Mouse (Mus musculus): ENCODE results near the gene Lekr1.
"Not testable (repeated sequence)": the region's sequence is repeated elsewhere in the genome, so short reads cannot be mapped to it uniquely, and the experiment has no call there.

Lekr1 gene

GRCm38 (mm10) chr3:65767202-65767862, 101.3 kb downstream of the Lekr1 start:
- no peak for DNase-seq (ENCODE audit: low spot score in 2 of 2)

DNA sequence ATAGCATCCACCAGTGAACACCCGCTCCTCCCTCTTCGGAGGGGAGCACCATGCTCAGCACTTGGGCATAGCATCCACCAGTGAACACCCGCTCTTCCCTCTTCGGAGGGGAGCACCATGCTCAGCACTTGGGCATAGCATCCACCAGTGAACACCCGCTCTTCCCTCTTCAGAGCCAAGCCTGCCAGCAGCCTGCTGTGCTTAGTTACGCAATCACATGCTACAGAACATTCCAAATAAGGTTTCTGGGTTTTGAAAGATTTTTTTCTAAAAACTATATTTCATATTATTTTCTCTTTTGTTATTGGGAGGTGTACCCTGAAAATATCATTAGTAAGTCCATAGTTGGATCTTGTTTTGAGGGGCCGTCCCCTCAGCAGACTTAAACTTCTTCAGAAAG, 103.6 kb downstream of the Lekr1 start:
- DNase-seq (ENCODE audit: low spot score in 2 of 2): not testable (repeated sequence)

- no peak for DNase-seq (ENCODE audit: low spot score in 2 of 2)
Observed at GRCm38 (mm10) chr3:65773910-65774309, 107.9 kb downstream of the Lekr1 start.

DNA sequence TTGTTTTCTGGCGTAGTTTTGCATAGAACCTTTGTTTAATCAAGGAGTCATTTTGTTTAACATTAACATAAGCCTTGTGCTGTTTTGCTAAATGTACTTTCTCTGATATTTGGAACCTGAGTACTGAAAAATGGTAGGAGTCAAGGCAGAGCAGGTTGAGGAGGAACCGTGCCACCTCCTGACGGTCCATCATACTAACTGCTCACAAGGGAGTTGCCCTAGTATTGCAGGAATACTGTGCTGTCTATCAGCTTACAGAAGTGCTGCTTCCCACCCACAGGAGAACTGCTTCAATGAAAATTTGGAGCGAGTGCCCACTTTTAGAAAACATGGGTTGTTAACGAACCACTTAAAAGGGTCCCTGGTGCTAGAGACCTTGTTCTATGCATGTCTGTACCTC, 109.1 kb downstream of the Lekr1 start:
- DNase-seq (ENCODE audit: low spot score in 2 of 2): no peak

DNA sequence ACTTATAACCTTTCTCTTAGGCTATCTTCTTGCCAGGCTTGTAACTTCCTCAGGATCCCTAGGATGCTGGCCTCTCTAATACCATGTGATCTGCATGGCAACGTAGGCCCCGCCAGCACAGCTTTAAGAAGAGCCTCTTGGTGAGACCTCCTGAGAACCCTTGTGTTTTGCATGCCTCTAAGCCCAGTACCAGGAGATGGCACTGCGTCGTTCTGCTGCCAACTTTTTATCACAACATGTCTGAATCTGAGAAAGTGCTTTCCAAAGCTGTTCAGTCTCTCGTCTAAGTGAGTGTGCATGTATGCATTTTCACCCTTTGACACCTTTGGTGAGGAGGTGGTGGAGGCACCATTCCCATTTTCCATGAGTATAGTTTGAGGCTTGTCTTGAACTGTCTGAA, 116.2 kb downstream of the Lekr1 start:
- no peak for DNase-seq (ENCODE audit: low spot score in 2 of 2)

DNA sequence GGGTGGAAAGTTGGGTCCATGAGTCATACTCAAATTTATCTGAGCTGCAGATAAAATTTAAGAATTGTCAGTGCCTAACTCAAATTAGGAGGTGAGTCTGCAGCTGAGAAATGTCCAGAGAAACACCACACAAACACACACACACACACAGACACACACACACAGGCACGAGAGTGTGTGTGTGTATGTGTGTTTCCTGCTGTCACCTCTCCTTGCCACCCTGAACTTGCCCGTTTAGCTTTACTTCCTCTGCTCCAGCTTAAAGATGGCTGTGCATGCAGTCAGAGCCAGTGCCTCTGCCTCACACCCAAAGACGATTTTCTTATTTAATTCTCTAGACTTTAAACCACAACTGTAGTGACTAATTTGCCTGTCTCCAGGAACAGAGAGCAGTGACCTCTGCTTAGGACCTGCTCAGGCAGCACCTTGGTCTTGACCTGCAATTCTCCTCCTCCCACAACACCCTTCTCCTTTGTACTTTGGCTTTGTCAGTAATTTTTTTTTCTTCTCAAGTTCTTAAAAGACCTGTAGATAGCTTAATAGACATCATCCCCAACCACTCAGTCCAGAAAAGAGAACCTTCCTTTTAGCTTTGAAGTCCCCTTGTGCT, 124.2 kb downstream of the Lekr1 start:
- no peak for DNase-seq (ENCODE audit: low spot score in 2 of 2)

DNA sequence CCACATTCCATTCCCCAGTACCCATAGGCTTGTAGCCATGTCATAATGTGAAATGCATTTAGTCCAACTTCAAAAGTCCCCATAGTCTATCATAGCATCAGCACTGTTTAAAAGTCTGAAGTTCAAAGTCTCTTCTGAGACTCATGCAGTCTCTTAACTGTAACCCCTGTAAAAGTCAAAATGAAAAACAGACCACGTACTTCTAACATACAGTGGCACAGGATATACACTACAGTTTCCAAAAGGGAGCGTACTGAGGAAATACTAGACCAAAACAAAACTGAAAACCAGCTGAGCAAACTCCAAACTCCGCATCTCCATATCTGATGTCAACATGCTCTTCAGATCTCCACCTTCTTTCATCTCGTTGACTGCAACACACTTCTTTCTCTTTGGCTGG, 127.5 kb downstream of the Lekr1 start:
- no peak for DNase-seq (ENCODE audit: low spot score in 2 of 2)

DNA sequence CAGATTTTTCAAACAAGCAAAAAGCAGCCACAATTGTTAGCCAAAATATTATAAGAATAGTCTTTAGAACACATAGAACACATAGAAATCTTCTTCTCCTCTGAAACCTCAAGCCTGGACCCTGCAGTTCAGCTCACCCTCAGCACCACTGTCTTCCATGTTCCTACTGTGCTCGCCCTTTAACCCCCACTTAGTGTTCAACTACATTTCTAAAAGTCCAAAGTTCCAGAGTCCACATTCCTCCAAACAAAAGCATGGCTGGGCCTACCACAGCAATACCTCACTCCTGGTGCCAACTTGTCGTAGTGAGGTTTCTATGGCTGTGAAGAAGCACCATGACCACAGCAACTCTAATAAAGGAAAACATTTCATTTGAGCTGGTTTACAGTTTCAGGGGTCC, 128.7 kb downstream of the Lekr1 start:
- no peak for DNase-seq (ENCODE audit: low spot score in 2 of 2)

- no peak for DNase-seq (ENCODE audit: low spot score in 2 of 2)
Observed at GRCm38 (mm10) chr3:65797345-65798137, 131.5 kb downstream of the Lekr1 start.

DNA sequence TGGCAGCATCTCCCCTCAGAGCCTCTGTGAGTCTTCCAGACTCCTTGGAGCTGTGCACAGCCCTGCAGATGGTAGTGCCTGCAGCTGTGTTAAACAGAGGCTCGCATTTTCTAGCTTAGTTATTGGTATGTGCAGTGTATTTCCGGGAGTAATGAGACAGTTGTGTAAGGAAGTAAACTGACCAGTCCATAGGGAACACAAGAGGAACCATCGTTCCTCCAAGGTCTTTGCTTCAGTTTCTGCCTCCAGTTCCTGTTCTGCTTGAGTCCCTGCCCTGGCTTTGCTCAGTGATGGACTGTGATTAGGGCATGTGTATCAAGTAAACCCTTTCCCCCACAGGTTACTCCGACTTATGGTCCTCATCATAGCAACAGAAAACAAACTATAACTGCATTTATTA, 134.9 kb downstream of the Lekr1 start:
- no peak for DNase-seq (ENCODE audit: low spot score in 2 of 2)

GRCm38 (mm10) chr3:65802185-65802584, 136.2 kb downstream of the Lekr1 start:
- no peak for DNase-seq (ENCODE audit: low spot score in 2 of 2)

GRCm38 (mm10) chr3:65802868-65803267, 136.8 kb downstream of the Lekr1 start:
- no peak for DNase-seq (ENCODE audit: low spot score in 2 of 2)

GRCm38 (mm10) chr3:65814881-65815280, 148.9 kb downstream of the Lekr1 start:
- no peak for DNase-seq (ENCODE audit: low spot score in 2 of 2)

DNA sequence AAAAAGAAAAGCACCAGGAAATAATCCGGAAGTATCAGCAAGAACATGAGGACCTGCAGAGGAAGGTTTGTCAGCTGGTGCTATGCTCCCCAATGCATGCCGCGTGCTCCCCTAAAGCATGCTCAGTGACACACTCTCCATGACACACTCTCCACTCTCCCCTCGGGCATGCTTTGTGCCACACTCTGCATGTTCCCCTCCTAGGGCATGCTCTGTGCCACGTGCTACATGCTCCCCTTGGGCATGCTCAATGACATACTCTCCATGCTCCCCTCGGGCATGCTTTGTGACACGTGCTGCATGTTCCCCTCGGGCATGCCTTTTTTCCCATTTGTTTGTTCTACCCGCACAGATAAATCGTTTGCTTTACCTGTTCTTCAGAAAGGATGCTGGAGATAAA, 150.0 kb downstream of the Lekr1 start:
- no peak for DNase-seq (ENCODE audit: low spot score in 2 of 2)

GRCm38 (mm10) chr3:65818597-65818996, 152.6 kb downstream of the Lekr1 start:
- no peak for DNase-seq (ENCODE audit: low spot score in 2 of 2)

- DNase-seq (ENCODE audit: low spot score in 2 of 2): no peak
Observed at GRCm38 (mm10) chr3:65819841-65820240, 153.8 kb downstream of the Lekr1 start.

DNA sequence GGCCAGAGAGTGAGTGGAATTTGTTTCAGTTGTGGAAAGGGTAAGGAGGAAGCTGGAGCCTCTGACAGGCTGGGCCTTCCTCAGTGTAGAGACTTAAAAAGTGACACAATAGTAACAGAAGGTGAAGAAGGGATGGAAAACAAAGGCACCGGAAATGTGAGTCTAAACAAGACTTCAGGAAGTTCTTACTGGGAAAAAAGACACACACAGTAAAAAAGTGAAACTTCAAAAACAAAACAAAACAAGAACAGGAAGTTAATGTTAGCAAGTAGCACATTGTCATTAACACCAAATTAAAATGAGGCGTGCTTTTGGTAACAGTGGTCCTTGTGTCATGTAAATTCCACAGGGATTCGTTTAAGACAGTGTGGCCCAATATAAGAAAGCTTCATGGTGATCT, 158.9 kb downstream of the Lekr1 start:
- no peak for DNase-seq (ENCODE audit: low spot score in 2 of 2)

GRCm38 (mm10) chr3:65826716-65827115, 160.7 kb downstream of the Lekr1 start:
- no peak for DNase-seq (ENCODE audit: low spot score in 2 of 2)

- DNase-seq (ENCODE audit: low spot score in 2 of 2): no peak
Observed at GRCm38 (mm10) chr3:65827400-65827799, 161.4 kb downstream of the Lekr1 start.

- DNase-seq (ENCODE audit: low spot score in 2 of 2): no peak
Observed at GRCm38 (mm10) chr3:65828020-65828419, 162.0 kb downstream of the Lekr1 start.

DNA sequence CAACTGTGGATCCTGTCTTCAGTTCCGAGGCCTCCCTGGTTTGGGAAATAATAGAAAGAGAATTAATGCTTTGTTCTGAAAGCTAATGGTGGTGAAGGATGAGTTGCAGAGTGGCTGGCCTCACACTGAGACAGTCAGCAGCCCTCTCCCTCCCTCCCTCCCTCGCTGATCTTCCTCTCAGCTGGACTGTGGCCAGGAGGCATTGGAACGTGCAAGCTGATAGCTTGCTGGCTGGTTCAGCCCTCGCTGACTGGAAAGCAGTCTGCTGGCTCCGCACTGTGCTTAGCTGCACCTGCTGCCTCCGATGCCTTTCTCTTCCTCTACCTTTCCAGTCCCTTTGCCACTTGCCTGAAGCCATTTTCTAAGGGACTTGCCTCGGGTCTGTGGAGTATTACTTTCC, 163.2 kb downstream of the Lekr1 start:
- no peak for DNase-seq (ENCODE audit: low spot score in 2 of 2)

- DNase-seq (ENCODE audit: low spot score in 2 of 2): no peak
Observed at GRCm38 (mm10) chr3:65829943-65830483, 164.0 kb downstream of the Lekr1 start.

- no peak for DNase-seq (ENCODE audit: low spot score in 2 of 2)
Observed at GRCm38 (mm10) chr3:65830801-65831200, 164.8 kb downstream of the Lekr1 start.

All from spleen, postnatal 10 days (tissue).